Mouse (Mus musculus) lung, postnatal 10 days (tissue): ENCODE results near the gene Ptgds.
A peak's percentile ranks its signal among the peaks of the same experiment; 100 is the strongest.

Experiments
- DNase-seq: peaks from one replicate; pipeline ENCODE4 v3.0.0; 2021

Gene Ptgds

GRCm38 (mm10) chr2:25479551-25480311 is 9.9 kb upstream of the Ptgds start:
- DNase-seq, result no peak

DNA sequence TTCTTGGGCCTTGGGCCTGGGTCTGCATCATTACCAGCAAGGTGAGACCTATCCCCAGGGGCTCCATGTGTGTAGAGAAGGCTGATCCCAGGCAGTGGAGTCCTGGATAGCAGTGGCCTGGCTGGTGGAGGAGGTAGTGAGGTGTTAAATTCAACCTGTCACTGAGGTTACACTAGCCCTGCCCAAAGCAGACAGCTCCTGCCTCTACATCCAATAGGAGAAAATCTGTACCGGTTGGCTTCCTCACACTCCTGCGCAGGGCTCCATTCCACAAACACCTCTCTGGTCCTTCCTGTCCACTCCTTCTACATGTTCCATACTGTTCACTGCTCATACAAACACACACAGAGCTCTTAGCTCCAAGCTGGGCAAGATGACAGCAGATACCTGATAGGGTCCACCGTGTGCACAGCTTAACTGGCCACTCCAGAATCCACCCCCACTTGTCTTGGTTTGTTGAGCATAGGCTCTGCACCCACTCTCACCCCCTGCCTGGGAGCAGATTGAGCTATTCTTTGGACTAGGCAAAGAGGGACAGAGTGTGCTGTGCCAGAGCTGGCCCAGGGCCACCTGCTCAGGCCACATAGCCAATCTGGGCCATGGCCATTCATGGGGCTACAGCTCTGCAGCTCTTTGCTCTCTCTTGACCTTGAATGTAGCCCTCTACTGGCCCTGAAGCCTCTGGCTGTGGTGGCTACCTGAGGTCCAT is 8.3 kb upstream of the Ptgds start:
- DNase-seq, result no peak

DNA sequence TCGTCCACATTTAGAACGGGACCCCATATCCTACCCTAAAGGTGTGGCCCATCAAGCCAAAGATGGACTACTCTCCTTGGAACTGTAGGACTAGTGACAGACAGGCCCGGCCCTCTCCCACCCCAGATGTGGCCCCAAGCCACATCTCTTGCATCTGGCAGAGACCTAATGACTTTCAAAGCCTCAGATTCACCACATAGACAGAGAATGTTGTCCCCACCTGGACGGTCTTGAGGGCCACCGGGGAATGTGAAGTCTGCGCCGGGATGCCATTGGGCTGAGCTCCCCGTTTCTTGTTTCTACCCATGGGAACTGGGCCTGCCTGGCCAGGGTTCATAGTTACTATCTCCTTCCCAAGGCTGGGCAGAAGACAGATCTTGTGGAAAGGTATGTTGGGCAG is 7.7 kb upstream of the Ptgds start:
- DNase-seq, result no peak

- DNase-seq, result no peak
These were observed 2.7 kb upstream of the Ptgds start for GRCm38 (mm10) chr2:25472550-25472949.

DNA sequence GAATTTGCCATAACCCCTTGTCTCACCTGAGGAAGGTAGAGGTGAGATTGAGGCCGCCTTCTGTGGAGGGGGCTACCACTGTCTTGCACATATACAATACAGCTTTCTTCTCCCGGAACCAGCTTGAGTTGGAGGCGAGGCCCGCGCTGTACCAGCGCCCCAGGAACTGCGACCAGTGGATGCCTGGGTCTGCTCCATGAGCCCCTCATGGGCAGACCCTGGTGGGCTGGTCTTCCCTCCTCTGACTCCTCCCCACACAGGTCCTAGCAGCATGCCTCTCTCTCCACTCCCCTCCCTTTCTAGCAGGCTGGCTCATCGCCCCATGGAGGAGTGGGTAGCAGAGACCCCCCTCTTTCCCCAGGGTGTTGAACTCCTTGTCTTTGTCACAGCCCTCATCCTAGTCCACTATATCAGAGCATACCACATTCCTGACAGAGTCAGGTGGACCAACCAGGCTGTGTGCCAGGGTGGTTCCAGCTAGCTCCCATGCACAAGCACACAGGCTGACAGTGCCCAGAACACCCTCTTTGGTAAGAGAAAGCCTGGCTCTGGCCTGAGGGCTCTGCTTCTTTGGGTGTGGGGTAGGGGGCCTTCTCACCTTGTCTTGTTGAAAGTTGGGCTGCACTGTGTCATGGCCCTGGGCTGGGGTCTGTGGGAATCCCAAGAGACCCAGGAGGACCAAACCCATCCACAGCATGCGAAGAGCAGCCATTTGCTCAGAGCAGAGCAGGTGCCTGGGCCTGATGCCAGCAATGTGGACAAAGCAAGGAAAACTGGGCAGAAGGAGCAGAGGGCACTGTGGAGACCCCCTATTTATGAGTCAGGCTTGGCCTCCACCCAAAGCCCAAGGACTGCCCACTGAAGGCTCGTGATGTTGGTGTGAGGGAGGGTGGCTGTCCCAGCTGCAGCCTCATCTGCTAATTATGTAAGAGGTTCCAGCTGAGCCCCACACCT is 607 bp downstream of the Ptgds start:
- peak; percentile 32 for DNase-seq

DNA sequence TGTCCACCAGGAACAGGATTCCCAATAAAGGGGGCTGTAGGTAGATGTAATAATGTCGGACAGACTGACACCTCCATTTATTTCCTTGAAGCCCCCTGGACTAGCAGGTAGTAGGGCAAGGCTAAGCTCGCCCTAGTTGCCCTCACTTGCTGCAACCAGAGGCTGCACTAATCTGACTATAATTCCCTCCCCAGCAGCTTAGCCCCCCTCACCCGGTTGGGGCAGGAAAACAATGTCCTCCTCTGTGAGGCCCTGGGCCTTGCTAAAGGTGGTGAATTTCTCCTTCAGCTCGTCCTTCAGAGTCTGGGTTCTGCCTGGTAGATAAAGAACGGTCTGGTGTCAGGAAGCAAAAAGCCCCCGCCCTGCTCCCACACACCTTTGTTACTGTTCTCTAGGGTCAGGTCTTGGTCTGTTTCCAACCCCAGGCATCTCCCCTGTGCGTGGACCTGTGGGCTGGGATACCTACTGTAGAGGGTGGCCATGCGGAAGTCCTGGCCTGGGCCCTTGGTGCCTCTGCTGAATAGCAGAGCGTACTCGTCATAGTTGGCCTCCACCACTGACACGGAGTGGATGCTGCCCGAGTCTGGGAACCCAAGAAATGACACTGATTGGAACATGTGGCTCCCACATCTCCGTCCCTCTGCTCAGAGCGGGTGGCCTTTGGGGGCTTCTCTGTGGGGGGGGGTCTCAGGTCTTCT is 2.1 kb downstream of the Ptgds start:
- DNase-seq, result no peak

DNA sequence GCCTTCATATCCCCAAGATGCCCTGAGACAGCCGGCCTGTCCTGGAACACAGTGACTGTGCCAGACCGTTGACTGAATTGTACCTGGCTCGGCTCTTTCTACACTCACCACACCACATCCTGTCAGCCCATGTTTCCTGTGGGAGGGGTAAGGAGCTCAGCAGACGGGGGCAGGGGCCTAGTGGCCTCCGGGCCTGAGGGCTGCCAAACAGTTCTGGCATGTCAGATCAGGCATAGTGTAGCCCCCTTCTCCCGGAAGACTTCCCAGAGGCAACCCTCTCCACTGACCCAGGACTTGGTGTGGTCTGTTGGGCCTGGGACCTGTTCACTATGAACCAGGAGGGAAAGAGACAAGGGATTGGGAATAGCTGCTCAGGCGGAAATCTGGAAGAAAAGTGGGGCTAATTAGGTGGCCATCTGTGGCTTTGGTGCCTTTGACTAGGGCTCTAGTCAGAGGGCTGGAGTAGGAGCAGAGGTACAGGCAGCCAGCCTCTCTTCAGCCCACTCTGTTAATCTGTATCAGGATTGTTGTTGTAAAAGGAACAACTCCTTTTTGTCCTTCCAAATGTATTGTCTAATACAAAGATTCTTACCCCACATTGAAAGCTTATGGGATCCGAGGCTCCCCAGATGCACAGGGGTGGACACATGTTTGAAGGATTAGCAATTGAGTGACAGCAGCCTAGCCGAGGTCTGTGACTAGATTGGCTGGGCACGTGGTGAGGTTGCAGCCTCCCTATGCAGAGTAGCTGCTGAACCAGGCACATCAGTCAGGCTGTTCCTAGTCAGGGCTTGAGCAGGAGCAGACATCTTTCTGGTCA is 3.8 kb downstream of the Ptgds start:
- DNase-seq, result peak; percentile 29

DNA sequence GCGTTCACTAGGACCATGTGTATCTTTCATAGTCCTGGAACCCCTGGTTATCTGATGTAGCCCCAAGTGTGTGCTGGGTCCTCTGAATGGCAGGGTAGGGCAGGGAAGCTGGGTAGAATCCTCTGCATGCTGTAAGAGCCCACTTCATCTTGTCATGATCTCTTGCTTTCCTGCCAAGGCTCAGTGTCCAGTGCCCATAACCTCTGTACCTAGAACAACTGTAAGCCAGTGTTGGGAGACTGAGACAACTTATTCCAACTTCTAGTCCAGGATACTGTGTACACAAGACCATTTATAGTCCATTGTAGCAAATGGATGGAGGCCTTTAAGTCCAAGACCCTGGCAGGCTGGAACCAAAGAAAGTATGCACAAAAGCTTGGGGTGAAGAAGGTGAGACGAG is 4.6 kb downstream of the Ptgds start:
- DNase-seq, result no peak

DNA sequence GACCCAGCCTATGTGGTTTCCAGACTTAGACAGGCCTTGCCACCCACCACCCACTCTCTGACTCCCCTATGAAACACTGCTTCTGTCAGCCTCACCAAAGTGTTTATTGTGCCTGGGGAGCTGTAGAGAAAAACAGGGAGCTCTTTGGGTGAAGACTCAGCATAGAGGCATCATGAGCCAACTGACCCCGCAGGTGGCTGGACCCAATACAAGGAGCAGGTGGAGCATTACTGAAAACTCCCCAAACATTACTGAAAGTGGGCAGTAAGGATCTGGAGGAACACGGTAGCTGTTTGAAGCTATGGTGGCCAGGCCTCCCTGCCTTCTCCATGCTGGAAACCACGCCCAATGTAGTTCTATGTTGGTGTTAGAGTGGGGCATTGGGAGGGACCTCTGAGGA is 6.2 kb downstream of the Ptgds start:
- DNase-seq, result no peak

- DNase-seq, result no peak
These were observed 8.4 kb downstream of the Ptgds start for GRCm38 (mm10) chr2:25461407-25461806.

DNA sequence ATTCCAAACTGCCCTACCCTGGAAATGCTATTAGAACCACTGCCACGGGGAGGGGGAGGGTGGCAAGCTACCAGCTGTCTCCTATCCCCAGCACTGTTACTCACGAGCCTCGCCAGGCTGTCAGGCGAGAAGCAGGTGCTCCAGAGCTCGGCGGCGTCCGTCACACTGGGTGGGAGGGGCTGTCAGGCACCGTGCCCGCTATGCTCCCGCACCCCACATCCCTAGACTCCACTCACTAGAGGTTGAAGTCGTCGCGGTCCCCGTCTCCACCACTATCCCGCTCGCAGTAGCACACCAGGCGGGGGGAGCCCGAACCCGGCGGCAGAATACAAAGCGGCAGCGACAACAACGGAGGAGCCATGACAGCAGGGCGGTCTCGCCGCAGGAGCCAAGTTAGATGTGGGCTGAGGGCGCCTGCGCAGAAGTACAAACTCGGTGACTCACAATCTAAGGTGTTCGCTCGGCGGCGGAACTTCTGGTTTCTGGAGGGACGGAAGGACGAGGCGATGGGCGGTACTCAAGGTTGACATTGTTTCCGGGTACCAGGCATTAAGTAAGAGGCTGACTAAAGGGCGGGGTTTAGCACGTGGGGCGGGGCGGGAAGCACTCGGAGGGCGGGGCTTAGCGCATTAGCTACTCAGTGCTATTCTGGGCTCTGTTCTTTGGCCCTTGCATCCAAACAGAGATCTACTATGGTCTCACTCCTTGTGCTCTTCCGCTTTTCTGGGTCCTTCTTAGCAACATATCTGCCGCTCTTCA is 9.1 kb downstream of the Ptgds start, which contains the start of gene Paxx:
Gene Paxx (minus strand): TSS at position 544 of the 759 bp plus-strand sequence.
- DNase-seq, result peak; percentile 96

DNA sequence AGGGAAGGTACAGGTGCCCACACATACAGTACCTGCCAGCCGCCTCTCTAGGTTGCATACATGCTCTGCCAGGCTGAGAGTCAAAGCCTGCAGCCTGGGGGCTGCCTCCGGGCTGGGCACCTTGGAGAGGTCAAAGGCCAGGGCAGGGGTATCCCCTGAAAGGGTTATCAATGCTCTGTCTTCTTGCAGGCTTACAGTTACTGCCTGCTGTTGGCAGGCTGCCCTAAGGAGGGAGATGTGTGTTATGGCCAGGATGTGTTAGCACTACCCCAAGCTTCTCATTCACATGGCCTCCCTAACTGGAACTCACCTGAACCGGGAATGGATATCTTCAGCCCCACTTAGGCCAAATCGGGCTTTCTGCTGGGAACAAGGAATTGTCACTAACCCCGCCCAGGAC is 9.7 kb downstream of the Ptgds start:
- no peak for DNase-seq

DNA sequence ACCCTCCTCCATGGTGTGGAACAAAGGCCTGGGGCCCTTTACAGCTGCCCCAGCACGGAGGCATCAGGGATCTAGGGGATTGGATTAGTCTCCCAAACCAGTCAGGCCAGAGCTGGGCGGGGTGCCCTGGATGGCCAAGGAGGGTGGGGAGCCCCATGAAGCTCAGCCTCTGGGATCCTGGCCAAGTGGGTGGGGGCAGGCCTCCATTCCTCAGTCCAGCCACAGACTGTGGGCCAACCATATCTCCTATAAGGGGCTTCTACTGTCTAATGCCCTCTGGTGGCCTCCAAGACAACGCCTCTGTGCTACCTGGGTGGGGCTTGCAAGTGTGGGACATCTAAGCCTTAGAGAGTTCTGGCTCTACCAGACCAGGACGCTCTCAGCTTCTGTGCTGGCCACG is 10.9 kb downstream of the Ptgds start:
- peak; percentile 79 for DNase-seq

DNA sequence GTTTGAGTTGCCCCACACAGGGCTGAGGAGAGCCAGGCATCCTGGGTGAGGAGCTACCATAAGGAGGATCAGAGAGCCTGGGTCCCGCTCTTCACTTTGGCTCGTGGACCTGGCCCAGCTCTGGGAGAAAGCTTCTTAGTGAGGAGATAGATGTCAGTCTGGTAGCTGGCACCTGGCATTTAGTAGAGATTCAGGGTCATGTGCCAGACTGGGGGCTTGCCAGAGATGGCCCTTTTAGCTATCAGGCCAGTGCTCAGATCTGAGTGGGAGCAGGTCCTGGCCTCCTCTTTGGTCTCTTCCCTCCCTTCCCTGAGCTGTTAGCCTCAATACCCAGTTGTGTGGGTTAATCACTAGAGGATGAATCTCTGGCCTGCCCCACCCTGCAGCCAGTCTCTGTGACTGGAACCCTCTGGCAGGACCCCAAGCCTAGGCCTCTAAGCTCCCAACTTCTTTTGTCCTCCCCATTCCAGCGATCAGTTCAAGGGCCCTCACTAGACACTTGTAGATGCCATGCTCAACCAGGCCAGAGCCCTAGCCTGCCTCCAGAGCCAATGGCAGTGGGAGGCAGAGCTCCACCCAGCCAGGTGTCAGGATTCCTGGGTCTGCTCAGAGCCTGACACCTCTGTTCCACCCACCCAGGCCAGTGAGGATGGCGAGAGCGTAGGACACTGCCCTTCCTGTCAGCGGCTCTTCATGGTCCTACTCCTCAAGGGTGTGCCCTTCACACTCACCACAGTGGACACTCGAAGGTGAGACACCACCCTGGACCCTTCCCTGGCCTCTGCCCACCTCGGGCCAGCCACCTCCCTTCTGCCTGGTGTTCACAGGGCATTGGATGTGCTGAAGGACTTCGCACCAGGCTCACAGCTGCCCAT is 12.6 kb downstream of the Ptgds start:
- DNase-seq, result peak; percentile 78

GRCm38 (mm10) chr2:25456205-25456953 is 13.5 kb downstream of the Ptgds start, which contains the start of gene Clic3:
Gene Clic3, plus strand, starts transcription at chr2:25456838.
- peak; percentile 80 for DNase-seq

- DNase-seq, result no peak
These were observed 16.9 kb downstream of the Ptgds start for GRCm38 (mm10) chr2:25452951-25453350.

DNA sequence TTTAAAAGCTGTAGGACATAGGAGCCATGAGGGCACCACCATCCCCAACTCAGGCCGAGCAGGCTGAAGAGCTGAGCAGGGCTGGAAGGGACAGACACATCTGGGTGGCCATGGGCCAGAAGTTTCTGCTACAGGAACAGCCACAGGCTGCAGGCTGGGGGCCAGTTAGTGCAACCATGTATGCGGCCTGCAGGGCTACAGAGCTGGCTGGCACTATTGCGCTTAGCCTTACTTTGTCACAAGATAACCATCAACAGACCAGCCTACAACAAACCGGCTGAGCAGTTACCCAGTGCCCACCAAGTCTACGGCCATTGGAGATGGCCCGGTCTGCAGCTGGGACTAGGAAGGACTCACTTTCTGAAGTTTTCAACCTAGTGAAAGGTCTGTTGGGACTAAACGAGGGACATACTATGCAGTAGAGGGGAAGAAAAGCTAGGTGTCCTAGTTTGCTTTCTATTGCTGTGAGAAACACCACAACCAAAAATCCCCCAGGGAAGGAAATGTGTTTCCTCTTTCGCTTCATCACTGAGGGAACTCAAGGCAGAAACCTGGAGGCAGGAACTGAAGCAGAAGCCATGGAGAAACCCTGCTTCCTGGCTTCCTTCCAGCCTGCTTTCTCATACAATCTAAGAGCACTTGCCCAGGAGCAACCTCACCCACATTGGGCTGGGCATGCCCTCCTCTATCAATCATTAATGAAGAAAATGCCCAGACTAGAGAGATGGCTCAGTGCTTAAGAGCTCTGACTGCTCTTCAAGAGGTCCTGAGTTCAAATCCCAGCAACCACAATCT is 18.8 kb downstream of the Ptgds start:
- no peak for DNase-seq

DNA sequence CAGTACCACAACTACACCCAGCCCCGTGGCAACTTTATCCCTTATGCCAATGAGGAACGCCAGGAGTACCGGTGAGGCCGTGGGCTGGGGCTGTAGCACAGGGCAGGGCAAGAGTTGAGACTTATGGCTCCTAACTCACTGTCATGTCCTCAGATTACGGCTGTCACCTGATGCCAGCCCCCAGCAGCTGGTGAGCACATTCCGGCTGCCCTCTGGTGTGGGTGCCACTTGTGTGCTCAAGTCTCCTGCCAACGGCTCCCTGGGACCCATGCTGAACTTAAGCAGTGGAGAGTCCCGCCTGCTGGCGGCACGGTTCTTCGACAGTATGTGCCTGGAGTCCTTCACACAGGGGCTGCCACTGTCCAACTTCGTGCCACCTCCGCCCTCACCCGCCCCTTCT is 27.2 kb downstream of the Ptgds start:
- DNase-seq, result no peak
